Mouse (Mus musculus) skeletal muscle tissue, adult 2 months (tissue): Measurements from ENCODE around the gene Olfr198.
"Not testable (repeated sequence)": the region's sequence is repeated elsewhere in the genome, so short reads cannot be mapped to it uniquely, and the experiment has no call there.

Experiments
- DNase-seq: peaks from one replicate; pipeline ENCODE4 v3.0.0-alpha.2; 2012; ENCODE audit warnings: low read depth, low spot score

Olfr198 gene

DNA sequence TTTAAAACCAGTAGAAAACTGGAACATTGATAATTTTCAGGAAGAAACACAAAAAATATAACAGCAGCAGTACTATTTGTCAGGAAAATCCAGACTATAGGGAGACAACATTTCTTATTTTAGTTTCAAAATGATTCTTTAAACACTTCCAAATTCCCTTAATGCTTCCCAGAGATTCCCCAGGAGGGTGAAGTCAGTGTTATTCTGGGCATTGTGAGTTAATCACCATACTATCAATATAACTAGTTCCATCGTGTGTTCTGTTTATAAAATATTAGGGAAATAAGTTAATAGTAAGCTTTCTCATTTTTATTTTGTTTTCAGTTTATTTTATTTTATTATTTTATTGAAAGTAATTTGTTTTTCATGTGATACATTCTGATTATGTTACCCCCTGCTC is at the start of gene Olfr198:
TSS of gene Olfr198 (minus strand) at position 101 of the 400 bp plus-strand sequence.
- not testable (repeated sequence) for DNase-seq

DNA sequence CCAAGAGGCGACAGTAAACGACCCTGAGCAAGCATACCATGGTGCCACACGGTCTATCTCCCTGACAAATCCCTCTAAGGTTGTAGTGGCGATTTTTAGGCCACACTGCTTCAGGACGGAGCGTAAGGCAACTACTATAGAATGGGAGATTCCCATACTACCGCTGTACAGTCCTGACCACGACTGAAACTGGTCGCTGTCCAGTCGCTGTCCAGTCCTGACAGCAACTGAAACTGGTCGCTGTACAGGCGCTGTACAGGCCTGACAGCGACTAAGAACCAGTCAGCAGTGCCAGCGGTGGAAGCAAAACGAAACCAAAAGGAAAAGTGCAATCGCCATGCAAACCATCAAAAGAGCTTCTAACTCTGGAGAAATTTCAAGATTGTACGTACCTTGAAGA is 46.4 kb upstream of the Olfr198 start:
- no peak for DNase-seq

DNA sequence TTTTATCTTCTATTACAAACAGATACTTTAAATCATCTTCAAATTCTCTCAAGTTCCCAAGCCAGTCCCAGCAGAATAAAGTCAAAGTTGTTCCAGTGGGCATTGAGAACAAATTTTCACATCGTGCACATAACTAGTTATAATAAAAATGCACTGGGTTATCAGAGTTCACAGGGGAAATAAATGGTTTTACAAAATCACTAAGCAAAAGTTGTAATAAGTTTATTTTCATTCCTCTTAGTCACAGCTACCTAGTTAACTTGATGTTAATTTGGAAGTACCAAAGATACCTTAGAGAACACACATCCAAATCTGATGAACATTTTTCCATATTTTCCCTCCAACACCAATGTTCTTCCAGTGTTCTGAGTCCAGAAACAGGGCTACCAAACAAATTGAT is 16.3 kb upstream of the Olfr198 start, which contains the start of gene Olfr199:
TSS of gene Olfr199 (minus strand) at position 101 of the 400 bp plus-strand sequence.
- not testable (repeated sequence) for DNase-seq

DNA sequence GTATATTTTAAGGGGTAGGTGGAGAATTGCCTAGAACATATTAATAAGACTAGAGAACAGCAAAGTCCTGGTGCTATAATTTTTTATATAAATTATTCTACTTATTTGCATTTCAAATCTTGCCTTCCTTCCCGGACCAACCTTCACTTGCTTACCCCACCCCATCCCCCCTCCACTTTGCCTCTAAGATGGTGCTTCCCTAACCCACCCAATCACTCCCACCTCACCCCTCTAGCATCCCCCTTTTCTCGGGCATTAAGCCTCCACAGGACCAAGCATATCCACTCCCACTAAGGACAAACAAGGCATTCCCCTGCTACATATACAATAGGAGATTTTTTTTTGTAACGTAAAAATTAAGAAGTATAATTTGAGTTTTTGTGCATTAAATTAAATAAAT is 14.5 kb upstream of the Olfr198 start:
- not testable (repeated sequence) for DNase-seq

DNA sequence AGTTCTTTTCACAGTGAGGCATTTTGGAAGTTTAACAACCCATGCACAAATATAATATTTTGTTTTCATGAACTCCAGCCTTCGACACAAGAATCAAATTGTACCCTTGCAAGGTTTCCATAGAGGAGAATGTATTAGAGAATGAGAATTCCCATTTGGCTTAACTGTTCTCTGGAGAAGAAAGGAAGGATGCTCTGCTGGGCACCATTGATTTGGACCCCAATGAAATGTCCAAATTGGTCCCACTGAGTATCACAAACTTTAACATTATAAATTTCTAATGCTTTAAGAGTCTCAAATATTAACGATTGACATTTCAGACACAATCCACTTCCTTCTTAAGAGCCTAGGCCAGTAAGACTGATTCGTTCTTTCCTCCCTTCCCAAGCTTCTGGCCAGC is 33.0 kb downstream of the Olfr198 start, which contains the start of gene Olfr196:
TSS of gene Olfr196 (minus strand) at position 101 of the 400 bp plus-strand sequence.
- no peak for DNase-seq

DNA sequence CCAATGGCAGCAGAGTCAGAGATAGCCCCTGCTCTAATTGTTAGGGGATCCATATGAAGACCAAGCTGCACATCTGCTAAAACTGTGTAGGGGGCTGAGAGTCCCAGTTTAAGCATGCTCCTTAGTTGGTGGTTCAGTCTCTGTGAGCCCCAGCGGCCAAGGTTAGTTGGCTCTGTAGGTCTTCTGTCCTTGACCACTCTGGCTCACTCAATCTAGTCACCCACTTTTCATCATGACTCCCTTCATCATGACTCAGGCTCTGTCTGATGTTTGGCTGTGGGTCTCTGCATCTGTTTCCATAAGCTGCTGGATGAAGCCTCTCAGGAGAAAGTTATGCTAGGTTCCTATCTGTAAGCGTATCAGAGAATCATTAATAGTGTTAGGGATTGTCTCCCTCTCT is 51.3 kb downstream of the Olfr198 start:
- DNase-seq: no peak
